Mouse (Mus musculus) myocyte (in vitro differentiated cells): ENCODE data around the gene Prkcsh. TPM values are rescaled to one million over a fixed set of nuclear protein-coding genes. Genes with fewer than 3 reads are reported as not detected.

Experiments used
- H3K27me3 ChIP-seq: one replicate; pipeline ENCODE4 v1.6.1; 2011; ENCODE audit not compliant: control insufficient read depth, insufficient read depth, insufficient read length
- H3K36me3 ChIP-seq: one replicate; pipeline ENCODE4 v1.6.1; 2011; ENCODE audit not compliant: control insufficient read depth, insufficient read depth
- H3K4me2 ChIP-seq: one replicate; pipeline ENCODE4 v1.6.1; 2011; ENCODE audit warnings: low read depth, control low read depth
- H3K4me3 ChIP-seq: one replicate; pipeline ENCODE4 v1.5.1; 2011; ENCODE audit warnings: mild to moderate bottlenecking, control low read depth, moderate library complexity
- H3K79me2 ChIP-seq: one replicate; pipeline ENCODE4 v1.6.1; 2011; ENCODE audit not compliant: control insufficient read depth, insufficient read depth
- H3ac ChIP-seq: one replicate; pipeline ENCODE4 v1.6.1; 2011; ENCODE audit not compliant: control insufficient read depth, insufficient read length
- CEBPB ChIP-seq: IDR thresholded peaks from 2 replicates; pipeline ENCODE4 v1.6.1; 2011; ENCODE audit warnings: mild to moderate bottlenecking, moderate library complexity; ENCODE audit not compliant: poor library complexity, insufficient read depth, severe bottlenecking
- E2F4 ChIP-seq: IDR thresholded peaks from one replicate; pipeline ENCODE4 v1.6.1; 2011; ENCODE audit warnings: mild to moderate bottlenecking, control low read depth, moderate library complexity; ENCODE audit not compliant: insufficient read depth
- MAX ChIP-seq: IDR thresholded peaks from one replicate; pipeline ENCODE4 v1.6.1; 2011; ENCODE audit warnings: low read depth, mild to moderate bottlenecking, control low read depth
- MYOD1 ChIP-seq, 3 experiments: IDR thresholded peaks; one replicate each; pipeline ENCODE4 v1.6.1; 2011; ENCODE audit warnings: control low read depth in 2 of 3, low read depth in 2 of 3, mild to moderate bottlenecking in 2 of 3, moderate library complexity in 1 of 3; ENCODE audit not compliant: insufficient read length in 2 of 3, control insufficient read depth in 1 of 3
- MYOG ChIP-seq, 3 experiments: IDR thresholded peaks; one replicate each; pipeline ENCODE4 v1.6.1; 2011; ENCODE audit warnings: control low read depth in 2 of 3, low read depth in 2 of 3, mild to moderate bottlenecking in 2 of 3; ENCODE audit not compliant: insufficient read length in 2 of 3, control insufficient read depth in 1 of 3, insufficient read depth in 1 of 3
- POLR2A ChIP-seq: IDR thresholded peaks from one replicate; pipeline ENCODE4 v1.6.1; 2011; ENCODE audit warnings: low read depth, mild to moderate bottlenecking, control low read depth, moderate library complexity; ENCODE audit not compliant: insufficient read length
- POLR2AphosphoS2 ChIP-seq: IDR thresholded peaks from one replicate; pipeline ENCODE4 v1.6.1; 2011; ENCODE audit warnings: low read depth, control low read depth; ENCODE audit not compliant: insufficient read length
- REST ChIP-seq: IDR thresholded peaks from one replicate; pipeline ENCODE4 v1.6.1; 2011; ENCODE audit warnings: mild to moderate bottlenecking, control low read depth, moderate library complexity; ENCODE audit not compliant: insufficient read depth, insufficient read length
- SRF ChIP-seq: IDR thresholded peaks from one replicate; pipeline ENCODE4 v1.6.1; 2011; ENCODE audit warnings: low read depth; ENCODE audit not compliant: control insufficient read depth, insufficient read length
- TCF12 ChIP-seq: IDR thresholded peaks from one replicate; pipeline ENCODE4 v1.6.1; 2011; ENCODE audit warnings: mild to moderate bottlenecking, control low read depth; ENCODE audit not compliant: poor library complexity, insufficient read depth, severe bottlenecking
- TCF3 ChIP-seq: IDR thresholded peaks from one replicate; pipeline ENCODE4 v1.6.1; 2011; ENCODE audit warnings: low read depth, control low read depth; ENCODE audit not compliant: insufficient read length
- USF1 ChIP-seq: IDR thresholded peaks from one replicate; pipeline ENCODE4 v1.6.1; 2011; ENCODE audit warnings: low read depth, mild to moderate bottlenecking, control low read depth, moderate library complexity
- polyA plus RNA-seq: library from polyadenylated mRNA; unstranded; fragments of >200 nt; fragmentation: generic; extraction: Trizol; gene quantifications from one replicate; pipeline ENCODE4 v1.2.1, GENCODE M21; 2012; ENCODE audit warnings: missing spikeins

The Prkcsh gene
- polyA plus RNA-seq, 1 experiment = 127 TPM

- Histone ChIP-seq H3K79me2 (no peaks in the 10 kb centered on the region), H3K4me3 (no peak overlapping the region), H3K4me2 (no peak overlapping the region), H3K27me3 (peaks cover 4% of the 10 kb centered on the region), H3ac (no peak overlapping the region), H3K36me3 (no peaks in the 10 kb centered on the region)
- TF ChIP-seq E2F4 = no peak
- no peak for TF ChIP-seq TCF3
- no peak for TF ChIP-seq POLR2A
- no peak for TF ChIP-seq CEBPB
- TF ChIP-seq USF1 = no peak
- no peak for TF ChIP-seq MYOD1 (IDR thresholded peaks at IDR 0.05; ENCODE audit: control insufficient read depth in 1 of 3, insufficient read length in 2 of 3, low read depth in 2 of 3)
- no peak for TF ChIP-seq SRF
- no peak for TF ChIP-seq POLR2AphosphoS2
- TF ChIP-seq TCF12 = no peak
- no peak for TF ChIP-seq REST
- TF ChIP-seq MAX = no peak
These were observed 10.4 kb upstream of the Prkcsh start for GRCm38 (mm10) chr9:21992227-21992626.

- Histone ChIP-seq H3K27me3 (peaks cover 4% of the 10 kb centered on the region), H3ac (no peak overlapping the region), H3K4me2 (no peak overlapping the region), H3K79me2 (no peaks in the 10 kb centered on the region), H3K36me3 (no peaks in the 10 kb centered on the region), H3K4me3 (no peak overlapping the region)
- TF ChIP-seq MYOG (IDR thresholded peaks at IDR 0.05; ENCODE audit: control insufficient read depth in 1 of 3, insufficient read depth in 1 of 3, insufficient read length in 2 of 3, low read depth in 2 of 3) (no peak), POLR2AphosphoS2 (no peak), USF1 (no peak), MYOD1 (IDR thresholded peaks at IDR 0.05; ENCODE audit: control insufficient read depth in 1 of 3, insufficient read length in 2 of 3, low read depth in 2 of 3) (no peak), CEBPB (no peak)
These were observed 6.3 kb upstream of the Prkcsh start for GRCm38 (mm10) chr9:21996178-21996867.

- no peak overlapping the region for H3K4me2 ChIP-seq
- peaks cover 8% of the 10 kb centered on the region for H3K79me2 ChIP-seq
- H3K4me3 ChIP-seq = no peak overlapping the region
- no peak overlapping the region for H3ac ChIP-seq
- H3K36me3 ChIP-seq = no peaks in the 10 kb centered on the region
- H3K27me3 ChIP-seq = no peaks in the 10 kb centered on the region
- TF ChIP-seq TCF12 = no peak
- TF ChIP-seq MYOG (IDR thresholded peaks at IDR 0.05; ENCODE audit: control insufficient read depth in 1 of 3, insufficient read depth in 1 of 3, insufficient read length in 2 of 3, low read depth in 2 of 3) = no peak
- no peak for TF ChIP-seq USF1
- no peak for TF ChIP-seq CEBPB
- TF ChIP-seq SRF = no peak
- TF ChIP-seq POLR2AphosphoS2 = no peak
- no peak for TF ChIP-seq MYOD1 (IDR thresholded peaks at IDR 0.05; ENCODE audit: control insufficient read depth in 1 of 3, insufficient read length in 2 of 3, low read depth in 2 of 3)
- no peak for TF ChIP-seq MAX
- no peak for TF ChIP-seq TCF3
- TF ChIP-seq POLR2A = no peak
These were observed 2.3 kb upstream of the Prkcsh start for GRCm38 (mm10) chr9:22000296-22000695.

- Histone ChIP-seq H3K36me3 (peaks cover 8% of the 10 kb centered on the region), H3K4me3 (no peak overlapping the region), H3K4me2 (no peak overlapping the region), H3ac (no peak overlapping the region), H3K79me2 (peaks cover 8% of the 10 kb centered on the region), H3K27me3 (no peaks in the 10 kb centered on the region)
- TF ChIP-seq MAX = no peak
These were observed 973 bp upstream of the Prkcsh start for GRCm38 (mm10) chr9:22001633-22002032.

- TF ChIP-seq TCF12 (no peak), CEBPB (no peak), MYOG (IDR thresholded peaks at IDR 0.05; ENCODE audit: control insufficient read depth in 1 of 3, insufficient read depth in 1 of 3, insufficient read length in 2 of 3, low read depth in 2 of 3) (no peak), TCF3 (no peak), USF1 (no peak), MAX (no peak), POLR2A (no peak), POLR2AphosphoS2 (no peak), REST (no peak), SRF (no peak)
- H3K27me3 ChIP-seq = no peaks in the 10 kb centered on the region
- peak overlapping the region; percentile 39 for H3ac ChIP-seq
- peaks cover 12% of the 10 kb centered on the region for H3K36me3 ChIP-seq
- peak overlapping the region; percentile 70 for H3K4me3 ChIP-seq
- peaks cover 8% of the 10 kb centered on the region for H3K79me2 ChIP-seq
- H3K4me2 ChIP-seq = peak overlapping the region; percentile 86
These were observed 553 bp downstream of the Prkcsh start for GRCm38 (mm10) chr9:22003163-22003554.
